Mouse (Mus musculus) embryo, embryonic 11.5 days (tissue): ENCODE data around the gene Zfp423.

Source experiments
- DNase-seq: peaks from one replicate; pipeline ENCODE4 v3.0.0-alpha.2; 2012; ENCODE audit warnings: low read depth, low spot score

Zfp423 gene

DNA sequence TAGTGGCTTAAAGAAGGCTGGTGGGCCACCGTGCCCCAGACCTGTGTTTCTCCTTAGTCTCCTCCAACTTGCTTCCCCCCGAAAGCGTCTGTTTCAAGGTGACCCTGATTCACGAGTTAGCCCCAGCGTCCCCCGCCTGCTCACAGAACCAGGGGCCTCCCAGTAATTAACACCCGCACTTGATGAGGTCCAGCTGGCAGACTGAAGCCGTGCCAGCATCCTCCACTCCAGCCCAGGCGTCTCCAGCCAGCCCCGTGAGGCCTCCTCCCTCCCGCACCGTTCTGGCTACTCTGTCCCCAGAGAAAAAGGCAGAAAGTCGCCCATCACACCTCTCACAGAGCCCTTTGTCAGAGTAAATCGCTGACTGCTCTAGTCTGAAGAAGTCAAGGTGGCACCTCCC lies 213.3 kb downstream of the Zfp423 start:
- no peak for DNase-seq

GRCm38 (mm10) chr8:87745125-87745698 lies 214.2 kb downstream of the Zfp423 start:
- no peak for DNase-seq

- no peak for DNase-seq
Observed at GRCm38 (mm10) chr8:87744556-87744955, 214.8 kb downstream of the Zfp423 start.

DNA sequence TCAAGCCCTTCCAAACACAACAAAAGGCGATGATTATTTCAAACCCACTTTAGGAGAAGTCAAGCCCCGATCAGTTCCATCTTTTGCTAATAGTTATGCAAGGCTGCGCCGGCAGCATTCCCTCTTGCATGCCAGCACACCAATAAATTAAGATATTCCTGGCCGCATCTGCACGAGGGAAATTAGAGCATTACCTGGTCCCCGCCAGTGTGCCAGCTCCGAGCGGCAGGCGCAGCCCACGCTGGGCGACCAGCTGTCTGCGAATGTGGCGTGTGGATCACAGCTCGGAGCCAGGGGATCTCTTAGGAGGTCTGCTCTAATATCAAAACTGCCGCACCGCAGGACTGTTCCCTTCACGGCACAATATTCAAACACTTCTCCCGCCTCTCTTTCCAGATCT lies 217.4 kb downstream of the Zfp423 start:
- no peak for DNase-seq

DNA sequence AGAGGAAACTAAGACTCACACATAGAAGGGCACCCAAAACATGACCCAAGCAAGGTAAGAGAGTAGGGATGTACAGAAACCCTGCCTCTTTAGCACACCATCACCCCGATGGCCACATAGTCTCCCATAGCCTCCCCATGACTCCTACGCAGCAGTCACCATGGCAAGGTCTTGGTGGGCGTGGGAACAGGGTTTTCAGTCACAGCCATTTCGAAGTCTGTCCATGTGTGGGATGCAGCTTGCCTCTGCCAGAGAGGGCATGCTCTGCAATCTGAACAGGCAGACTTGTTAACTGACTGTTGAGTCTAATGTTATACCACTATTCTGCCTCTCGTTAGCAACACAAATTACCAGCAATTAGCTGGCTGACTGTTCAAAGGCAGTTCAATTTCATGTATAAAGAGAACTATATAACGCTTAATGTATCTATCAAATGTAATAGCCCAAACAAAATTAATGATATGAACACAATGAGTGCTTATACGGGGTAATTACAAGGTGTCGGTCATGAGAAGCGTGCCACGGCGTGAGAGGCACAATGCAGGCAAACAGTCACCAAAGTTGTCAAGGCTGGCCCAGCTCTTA lies 218.4 kb downstream of the Zfp423 start:
- no peak for DNase-seq

DNA sequence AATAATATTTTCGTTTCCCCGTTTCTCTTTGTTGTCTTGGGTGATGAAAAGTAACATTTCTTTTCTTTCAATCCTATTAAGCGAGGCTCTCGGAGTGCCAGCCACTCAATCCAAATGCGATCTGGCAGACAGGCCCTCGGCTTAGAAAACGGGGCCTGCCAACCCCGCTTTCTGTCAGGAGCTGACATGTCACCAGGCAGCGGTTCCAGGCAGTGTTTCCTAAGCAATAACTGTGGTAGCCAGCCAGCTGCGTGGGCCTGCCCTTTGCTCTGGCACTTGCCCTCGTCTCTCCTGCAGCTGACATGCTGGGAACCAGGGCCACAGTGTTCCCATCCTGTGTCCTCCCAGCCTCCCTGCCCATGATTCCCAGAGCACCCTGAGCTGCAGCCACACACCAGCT lies 221.5 kb downstream of the Zfp423 start:
- DNase-seq = no peak

GRCm38 (mm10) chr8:87734902-87735301 lies 224.5 kb downstream of the Zfp423 start:
- no peak for DNase-seq

GRCm38 (mm10) chr8:87734496-87734895 lies 224.9 kb downstream of the Zfp423 start:
- no peak for DNase-seq

- no peak for DNase-seq
Observed at GRCm38 (mm10) chr8:87731062-87731461, 228.3 kb downstream of the Zfp423 start.

DNA sequence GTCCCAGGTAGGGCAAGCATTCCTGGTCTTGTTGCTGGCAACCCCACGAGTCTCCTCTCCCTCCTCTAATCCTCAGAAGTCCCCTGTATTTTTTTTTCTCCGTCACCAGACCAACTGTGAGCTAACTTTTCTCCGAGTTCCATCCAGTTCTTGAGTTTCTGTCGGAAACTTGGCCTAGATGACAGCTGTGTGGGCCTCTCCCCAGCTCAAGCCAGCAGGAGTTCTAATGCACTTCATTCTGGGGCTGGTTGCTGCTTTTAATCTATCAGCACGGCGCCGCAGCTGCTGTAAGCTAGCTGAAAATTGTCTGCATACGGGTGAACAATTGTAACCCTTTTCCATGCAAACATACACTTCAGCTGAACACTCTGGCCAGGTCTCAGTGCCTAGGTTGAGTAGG lies 236.4 kb downstream of the Zfp423 start:
- no peak for DNase-seq

DNA sequence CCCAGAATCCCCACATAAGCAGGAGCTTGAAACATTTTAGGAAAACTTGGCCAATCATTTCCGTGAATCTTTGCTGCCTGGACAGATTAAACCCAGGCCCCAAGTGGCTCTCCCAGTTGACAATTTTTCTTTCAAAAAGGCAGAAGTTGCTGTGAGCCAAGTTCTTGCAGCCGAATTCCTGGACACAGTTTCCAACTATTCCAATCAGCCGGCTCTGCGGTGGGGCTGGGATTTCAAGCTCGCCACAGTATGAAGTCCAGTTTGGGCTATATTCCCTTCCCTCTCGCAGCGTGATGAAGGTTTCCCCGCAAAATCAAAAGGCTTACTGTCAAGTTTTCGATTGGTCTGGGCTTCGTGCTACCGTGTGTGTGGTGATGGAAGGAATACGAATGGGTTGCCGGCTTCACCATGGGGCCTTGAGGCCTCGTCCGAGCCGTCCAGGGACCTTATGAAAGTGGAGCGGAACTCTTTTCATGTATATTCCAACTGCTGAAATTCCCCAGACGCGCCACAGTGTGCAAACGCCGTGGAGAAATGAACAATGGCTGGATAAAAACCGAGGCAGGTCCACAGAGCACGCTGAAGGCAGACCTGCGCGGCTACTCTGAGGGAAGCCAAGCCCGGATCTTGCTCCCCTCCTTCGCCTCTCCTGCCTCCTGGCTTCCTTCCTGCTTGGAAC lies 240.1 kb downstream of the Zfp423 start:
- DNase-seq = no peak

DNA sequence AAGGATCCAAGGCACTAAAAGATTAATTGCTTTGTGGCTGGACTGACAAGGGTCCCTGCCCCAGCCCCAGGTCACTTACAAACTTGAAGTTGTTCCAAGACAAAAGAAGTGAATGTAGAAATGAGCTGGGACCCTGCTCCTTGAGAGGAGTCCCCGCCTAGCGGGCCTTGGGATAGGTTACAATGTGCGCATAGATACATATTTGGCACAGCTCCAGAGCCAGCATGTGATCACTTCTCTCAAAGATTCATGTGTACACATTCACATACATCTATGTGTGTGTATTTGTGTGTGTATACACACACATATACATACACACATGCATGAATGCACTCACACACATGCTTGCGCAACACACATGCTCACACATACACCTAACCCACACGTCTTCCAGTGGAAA lies 241.9 kb downstream of the Zfp423 start:
- no peak for DNase-seq

- no peak for DNase-seq
Observed at GRCm38 (mm10) chr8:87716726-87717248, 242.6 kb downstream of the Zfp423 start.

GRCm38 (mm10) chr8:87715731-87716682 lies 243.4 kb downstream of the Zfp423 start:
- DNase-seq = peak; percentile 62

GRCm38 (mm10) chr8:87713946-87714345 lies 245.4 kb downstream of the Zfp423 start:
- DNase-seq = no peak

GRCm38 (mm10) chr8:87711955-87712354 lies 247.4 kb downstream of the Zfp423 start:
- DNase-seq = no peak

DNA sequence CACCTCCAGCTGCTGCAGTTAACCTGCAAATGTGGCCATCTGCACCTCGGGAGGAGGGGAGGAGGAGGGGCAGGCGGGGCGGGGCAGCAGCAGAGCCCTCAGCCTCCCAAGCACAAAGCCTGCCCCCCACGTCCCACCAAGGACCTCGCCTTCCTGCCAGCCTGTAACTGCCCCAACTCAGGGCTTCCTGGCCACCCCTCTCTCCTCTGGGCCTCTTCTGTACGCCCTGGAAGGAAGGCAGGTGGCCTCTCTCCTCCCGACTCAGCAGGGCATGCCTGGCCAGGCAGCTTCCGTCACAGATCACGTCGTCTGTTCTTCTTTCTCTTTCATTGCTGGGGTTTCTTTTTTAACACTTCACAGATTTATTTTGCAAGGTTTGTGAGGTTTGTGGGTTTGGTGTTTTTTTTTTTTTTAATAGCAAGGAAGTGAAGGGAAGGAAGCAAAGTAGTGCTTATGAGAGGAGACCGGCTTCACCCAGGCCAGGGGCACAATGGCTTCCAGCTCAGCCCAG lies 251.2 kb downstream of the Zfp423 start:
- no peak for DNase-seq

GRCm38 (mm10) chr8:87707176-87707575 lies 252.2 kb downstream of the Zfp423 start:
- DNase-seq = no peak

- no peak for DNase-seq
Observed at GRCm38 (mm10) chr8:87704756-87705155, 254.6 kb downstream of the Zfp423 start.

DNA sequence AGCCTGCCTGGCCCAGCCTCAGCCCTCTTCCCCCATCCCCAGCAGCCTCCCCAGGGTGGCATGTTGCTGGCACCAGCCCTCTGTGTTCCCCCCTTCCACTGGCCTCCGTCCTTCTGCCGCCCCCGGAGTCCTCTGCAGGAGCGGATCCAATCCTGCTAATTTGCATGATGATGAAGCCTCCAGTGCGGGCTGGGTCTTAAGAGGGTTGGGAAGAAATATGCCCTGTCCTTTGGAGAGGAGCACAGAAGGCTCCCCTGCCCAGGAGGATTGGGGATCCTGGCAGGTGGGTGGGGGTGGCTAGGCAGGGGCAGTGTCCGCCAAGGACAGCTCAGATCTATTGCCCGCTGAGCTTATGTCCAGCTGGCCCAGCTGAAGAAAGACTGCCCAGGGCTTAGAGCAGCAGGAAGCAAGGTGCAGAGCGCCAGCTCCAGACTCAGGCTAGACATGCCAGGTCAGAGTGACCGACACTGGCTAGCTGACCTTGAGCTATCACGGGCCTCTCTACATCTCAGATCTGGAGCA lies 256.5 kb downstream of the Zfp423 start:
- DNase-seq = no peak

GRCm38 (mm10) chr8:87702051-87702521 lies 257.3 kb downstream of the Zfp423 start:
- no peak for DNase-seq
